Mouse (Mus musculus) mesoderm, embryonic 11.5 days (tissue): ENCODE data around the gene Grin3b.
"Not testable (repeated sequence)": the region's sequence is repeated elsewhere in the genome, so short reads cannot be mapped to it uniquely, and the experiment has no call there.

Experiments
- DNase-seq: peaks from one replicate; pipeline ENCODE4 v3.0.0-alpha.2; 2012; ENCODE audit warnings: low read depth, low spot score

Grin3b gene

DNA sequence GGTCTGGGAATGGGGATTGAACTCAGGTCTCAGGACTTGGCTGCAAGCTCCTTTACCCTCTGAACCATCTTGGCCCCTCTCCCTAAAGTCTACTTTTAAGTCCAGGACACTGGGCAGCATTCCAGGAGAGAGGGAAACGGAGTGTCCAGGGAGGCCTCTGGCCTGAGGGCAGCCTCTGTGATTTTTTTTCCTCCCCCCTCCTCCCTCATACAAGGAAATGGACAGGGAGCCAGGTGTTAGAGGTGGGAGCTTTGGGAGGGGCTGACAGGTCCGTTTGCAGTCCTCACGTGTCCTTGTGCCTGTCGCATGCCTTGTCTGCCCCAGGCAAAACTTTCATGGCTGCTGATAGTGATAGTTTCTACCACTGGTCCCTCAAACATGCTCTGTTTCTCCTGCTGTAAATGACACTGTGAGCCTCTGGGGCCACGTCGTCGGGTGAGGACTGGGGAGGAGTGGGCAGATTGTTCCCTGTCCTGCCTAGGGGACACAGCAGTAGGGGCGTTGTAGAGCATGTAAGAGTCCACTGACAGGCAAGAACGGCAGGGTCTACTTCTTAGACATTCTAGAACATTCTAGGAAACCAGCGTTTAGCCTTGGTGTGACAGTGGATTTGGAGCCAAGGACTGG is 34.1 kb upstream of the Grin3b start:
- DNase-seq = no peak

GRCm38 (mm10) chr10:79936911-79937441 is 33.5 kb upstream of the Grin3b start:
- DNase-seq = no peak

- DNase-seq = no peak
These were observed 32.6 kb upstream of the Grin3b start for GRCm38 (mm10) chr10:79937775-79938526.

GRCm38 (mm10) chr10:79940749-79941148 is 29.8 kb upstream of the Grin3b start:
- no peak for DNase-seq

- DNase-seq = no peak
These were observed 27.5 kb upstream of the Grin3b start for GRCm38 (mm10) chr10:79942988-79943387.

DNA sequence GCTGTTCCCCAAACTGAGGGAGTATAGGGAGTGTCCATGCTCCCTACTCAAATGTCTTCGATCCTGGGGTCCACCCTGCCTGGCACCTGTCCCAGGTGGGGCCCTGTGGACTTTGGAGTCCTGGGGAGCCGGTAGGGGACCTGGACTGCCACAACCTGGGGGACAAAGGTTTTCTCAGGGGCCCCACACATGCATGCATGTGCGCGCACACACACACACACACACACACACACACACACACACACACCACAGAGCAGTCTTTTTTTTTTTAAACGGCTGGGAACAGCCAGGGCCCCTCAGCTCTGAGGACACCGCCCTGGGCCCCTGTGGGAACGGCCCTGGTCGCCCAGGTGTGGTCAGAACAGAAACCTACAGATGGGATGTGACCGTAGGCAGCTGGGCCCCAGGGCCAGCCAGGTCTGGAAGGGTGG is 27.0 kb upstream of the Grin3b start:
- DNase-seq = no peak

DNA sequence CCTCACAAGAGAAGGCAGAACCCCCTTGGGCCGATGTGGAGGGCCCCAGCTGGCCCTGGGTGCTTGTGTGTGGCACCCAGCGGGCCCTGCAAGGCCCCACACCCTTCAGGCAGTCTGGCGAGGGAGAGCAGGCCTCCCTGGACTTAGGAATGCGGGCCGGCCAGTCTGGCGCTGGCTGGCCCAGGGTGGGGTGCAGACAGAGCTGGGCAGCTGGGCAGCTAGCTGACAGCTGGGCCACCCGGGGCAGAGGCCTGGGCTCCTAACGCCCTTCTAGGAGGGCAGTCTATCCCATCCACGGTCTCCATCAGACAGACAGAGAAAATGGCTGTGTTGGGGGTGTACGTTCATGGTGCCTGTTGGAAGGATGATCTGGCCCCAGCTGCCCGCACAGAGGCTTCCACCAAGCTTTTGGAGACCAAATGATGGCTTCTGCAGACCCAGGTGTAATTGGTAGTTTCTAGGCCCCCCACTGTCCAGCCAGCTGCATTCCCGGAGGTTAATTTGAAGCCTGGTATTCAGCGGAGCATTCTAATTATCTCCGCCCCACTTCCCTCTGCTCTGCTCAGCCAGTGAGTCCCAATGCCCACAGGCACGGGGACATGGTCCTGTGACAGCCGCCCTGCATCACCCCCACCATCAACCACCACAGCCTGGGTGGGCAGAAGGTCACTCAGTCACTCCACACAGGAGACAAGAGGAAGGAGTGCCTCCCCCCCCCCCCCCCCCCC is 24.8 kb upstream of the Grin3b start:
- peak; percentile 76 for DNase-seq

GRCm38 (mm10) chr10:79946752-79947322 is 23.7 kb upstream of the Grin3b start:
- no peak for DNase-seq

DNA sequence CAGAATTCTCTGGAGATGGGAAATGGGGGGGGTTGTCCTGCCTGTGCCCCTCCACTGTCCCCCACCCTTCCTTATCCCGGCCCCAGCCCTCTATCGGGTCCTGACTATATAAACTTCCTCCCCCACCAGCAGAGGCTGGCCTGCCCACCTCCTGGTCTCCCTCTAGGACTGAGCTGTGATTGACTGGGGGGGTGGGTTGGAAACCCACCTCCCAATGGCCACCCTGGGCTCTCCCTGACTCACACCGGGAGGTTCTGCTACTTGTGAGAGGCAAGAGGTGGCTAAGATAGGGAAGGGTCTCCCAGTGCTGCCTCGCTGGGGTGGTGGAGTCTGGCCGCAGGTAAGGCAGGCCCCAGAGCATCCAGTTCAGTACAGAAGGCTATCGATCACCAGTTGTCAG is 23.0 kb upstream of the Grin3b start:
- no peak for DNase-seq

DNA sequence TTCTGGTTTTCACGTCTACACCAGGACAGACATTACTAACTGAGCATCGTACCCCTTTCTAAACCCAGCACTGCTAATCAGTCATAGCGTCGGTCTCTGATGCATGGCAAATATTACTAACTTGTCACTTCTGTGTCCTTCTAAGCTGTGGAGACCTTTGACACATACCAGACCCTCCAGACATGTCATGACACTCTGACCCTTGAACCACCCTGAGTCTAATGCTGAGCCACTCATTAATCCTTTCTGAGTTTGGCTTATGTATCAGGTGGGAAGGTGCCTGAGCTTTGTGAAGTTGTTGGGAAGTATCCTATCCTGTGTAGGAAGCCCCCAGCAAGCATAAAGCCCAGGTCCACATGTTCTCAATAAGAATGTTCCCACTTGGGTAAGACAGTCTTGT is 20.6 kb upstream of the Grin3b start:
- no peak for DNase-seq

- no peak for DNase-seq
These were observed 19.9 kb upstream of the Grin3b start for GRCm38 (mm10) chr10:79950661-79951060.

DNA sequence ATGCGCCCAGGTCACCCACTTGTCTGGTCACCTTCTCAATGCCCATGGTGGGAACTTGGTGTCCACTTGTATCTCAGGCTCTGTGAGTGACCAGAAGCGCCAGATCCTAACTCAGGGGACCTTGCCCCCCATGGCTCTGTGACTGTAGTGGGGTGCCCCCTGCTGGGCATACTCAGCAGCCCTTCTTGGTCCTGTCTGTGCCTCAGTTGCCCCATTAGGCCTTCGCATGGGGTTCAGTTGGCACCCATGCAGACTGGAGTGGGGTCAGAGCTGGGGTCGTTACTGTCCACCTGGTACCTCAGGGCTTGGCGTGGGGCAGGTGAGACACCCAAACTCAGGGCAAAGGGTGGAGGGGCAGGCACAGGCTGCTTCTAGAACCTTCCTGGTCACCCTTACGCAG is 16.6 kb upstream of the Grin3b start:
- DNase-seq = no peak

- DNase-seq = no peak
These were observed 14.8 kb upstream of the Grin3b start for GRCm38 (mm10) chr10:79955691-79956090.

- no peak for DNase-seq
These were observed 13.8 kb upstream of the Grin3b start for GRCm38 (mm10) chr10:79956643-79957154.

DNA sequence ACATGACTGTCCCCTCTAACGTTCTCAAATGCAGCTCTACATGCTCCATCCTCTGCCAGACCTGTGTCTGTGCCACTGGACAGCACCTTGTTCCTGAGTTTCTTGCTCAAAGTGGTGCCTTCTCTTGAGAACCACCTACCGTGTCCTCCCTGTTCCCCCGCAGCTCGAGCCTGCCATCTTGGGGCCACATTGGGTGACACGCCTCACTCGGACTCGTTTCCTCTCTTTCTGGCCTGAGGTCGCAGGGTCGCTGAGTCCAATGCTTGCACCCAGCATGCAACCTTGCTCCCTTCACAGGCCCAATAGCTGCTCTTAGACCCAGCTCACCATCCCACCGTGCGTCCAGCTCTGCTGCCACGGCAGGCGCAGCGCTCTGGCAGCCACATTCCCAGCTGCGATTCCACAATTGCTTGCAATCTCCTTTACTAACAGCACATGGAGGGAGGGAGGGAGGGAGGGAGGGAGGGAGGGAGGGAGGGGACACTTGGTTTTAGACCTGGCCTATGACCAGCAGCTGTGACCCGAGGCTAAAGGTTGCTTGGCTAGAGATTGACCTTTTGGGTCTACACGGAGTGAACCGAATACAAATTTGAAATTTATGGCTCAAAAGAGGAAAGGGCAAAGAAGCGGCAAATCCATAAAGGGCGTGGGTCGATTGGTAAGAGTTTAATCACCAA is 12.2 kb upstream of the Grin3b start:
- peak; percentile 81 for DNase-seq

DNA sequence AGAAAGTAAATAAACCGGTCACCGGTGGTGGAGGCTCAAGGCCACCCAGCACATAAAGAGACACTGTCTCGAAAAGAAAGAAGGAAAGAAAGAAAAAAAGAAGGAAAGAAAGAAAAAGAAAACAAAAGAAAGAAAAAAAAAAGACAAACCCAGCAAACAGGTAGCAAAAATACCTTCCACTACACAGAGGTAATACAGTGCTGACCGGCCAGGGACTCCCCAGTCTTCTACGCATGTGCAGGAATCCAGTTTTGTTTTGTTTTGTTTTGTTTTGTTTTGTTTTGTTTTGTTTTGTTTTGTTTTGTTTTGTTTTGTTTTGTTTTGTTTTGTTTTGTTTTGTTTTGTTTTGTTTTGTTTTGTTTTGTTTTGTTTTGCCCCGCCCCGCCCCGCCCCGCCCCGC is 11.1 kb upstream of the Grin3b start:
- DNase-seq = not testable (repeated sequence)

DNA sequence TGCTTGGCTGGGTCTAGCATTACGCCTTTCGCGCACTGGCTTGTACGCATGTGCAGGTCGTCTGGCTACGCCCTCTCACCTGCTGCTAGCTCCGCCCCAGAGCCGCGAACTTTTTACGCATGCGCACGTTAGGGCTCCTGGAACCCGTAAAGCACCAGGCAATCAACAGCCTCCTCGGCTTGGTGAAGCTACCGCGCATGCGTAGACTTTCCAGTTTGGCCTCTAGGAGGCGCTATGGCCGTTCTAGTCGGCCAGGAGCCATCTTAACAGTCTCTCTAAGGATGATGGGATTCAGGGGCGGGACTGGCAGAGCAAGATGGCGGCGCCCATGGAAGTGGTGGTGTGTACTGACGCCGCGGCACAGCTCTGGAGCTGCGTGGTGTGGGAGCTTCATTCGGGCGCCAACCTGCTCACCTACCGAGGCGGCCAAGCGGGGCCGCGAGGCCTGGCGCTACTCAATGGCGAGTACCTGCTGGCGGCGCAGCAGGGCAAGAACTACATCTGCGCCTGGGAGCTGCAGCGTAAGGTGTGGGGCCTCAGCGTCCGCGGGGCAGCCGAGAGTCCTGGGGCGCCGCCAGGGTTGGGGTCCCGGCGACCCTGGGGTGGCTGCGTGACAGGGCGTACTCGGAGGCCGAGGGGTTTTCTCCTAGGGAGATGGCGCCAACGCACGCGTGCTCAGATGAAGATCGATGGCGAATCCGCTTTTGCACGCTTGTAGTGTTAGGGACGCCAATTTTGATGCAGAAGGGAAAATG is 10.5 kb upstream of the Grin3b start, which contains the start of gene Wdr18:
Wdr18 (plus strand) TSS at position 306 of the 755 bp plus-strand sequence.
- DNase-seq = peak; percentile 100

GRCm38 (mm10) chr10:79960671-79961294 is 9.7 kb upstream of the Grin3b start:
- DNase-seq = no peak

- no peak for DNase-seq
These were observed 5.8 kb upstream of the Grin3b start for GRCm38 (mm10) chr10:79964727-79965126.

DNA sequence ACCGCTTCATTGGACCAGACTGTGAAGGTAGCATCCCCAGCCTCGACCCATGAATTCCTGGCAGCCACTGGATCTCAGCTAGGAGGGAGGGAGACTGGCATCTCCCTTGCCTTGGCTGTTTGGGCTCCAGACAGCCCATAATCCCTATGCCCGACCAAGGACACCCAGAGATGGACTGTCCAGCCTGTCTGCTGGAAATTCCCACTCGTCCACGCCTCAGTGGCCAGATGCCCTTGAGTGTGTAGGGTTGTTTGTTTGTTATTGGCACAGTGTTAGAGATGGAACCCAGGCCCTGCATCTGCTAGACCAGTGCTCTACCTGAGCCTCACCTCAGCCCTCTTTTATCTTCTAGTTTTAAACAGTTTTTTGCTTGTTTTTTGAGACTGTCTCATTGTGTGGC is 5.2 kb upstream of the Grin3b start:
- no peak for DNase-seq
